14 mouse cellular contexts compared by ENCODE assay signal in the genomic region with DNA sequence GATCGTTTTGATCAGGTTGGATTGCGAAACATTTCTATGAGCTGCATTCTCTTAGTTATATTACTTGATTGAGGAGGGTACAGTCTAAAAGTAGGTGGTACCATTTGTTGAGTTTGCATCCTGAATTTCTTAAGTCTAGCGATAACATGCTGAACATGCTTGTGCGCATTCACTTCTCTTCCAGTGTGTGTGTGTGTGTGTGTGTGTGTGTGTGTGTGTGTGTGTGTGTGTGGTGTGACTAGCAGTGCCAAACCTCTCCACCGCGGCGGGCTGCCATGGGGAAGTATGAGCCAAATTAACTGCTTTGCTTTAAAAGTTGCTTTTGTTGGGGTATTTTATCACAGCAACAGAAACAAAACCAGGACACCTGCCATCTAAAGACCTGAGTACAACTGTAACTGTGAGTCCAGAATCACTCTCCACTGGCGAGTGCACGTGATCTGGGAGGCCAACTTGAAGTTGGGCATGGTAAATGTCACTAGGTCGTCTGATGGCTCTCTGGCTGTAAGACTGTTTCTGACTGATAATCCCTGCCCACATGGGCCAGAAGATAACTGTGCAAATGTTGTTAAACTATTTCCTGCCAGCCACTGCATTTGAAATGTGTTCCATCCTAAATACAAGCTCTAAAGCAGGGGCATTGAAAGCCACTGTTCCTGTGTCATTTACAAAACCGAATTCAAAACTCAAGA.
DNase-seq lines count a peak whose midpoint lies in the region; ATAC-seq and TF ChIP-seq lines count a peak whose summit lies in the region.
"Had no signal": no experiment of that assay in that cellular context is flagged by ENCODE, and none has a peak within 500 bp of the region (broad histone marks: within the 10 kb centered on the region; RNA-seq: fewer than 3 reads in every experiment).

No protein-coding gene starts in this region.

- no peak for TF ChIP-seq EP300 in lung, postnatal 0 days (IDR thresholded peaks at IDR 0.05)

- peak; percentile 24 to 35 for DNase-seq in heart, adult 18-20 months
- no peak for DNase-seq in heart, postnatal 25 days (ENCODE audit: low spot score)
- DNase-seq in liver, embryonic 11.5 days (ENCODE audit: low spot score) = no peak
- peak; percentile 14 to 23 for DNase-seq in spleen, postnatal 14 days (ENCODE audit: low spot score in 2 of 2)
- no peak for DNase-seq in limb, embryonic 10.5 days (ENCODE audit: low spot score)
- no peak for DNase-seq in lung, postnatal 0 days (ENCODE audit: low spot score)
- DNase-seq in cerebellum, adult 9-11 months = no peak
- DNase-seq: adrenal gland, postnatal 10 days; cerebellum, adult 11-12 months; lung, postnatal 4 days had no signal

- peaks cover 41% of the 10 kb centered on the region for H3K4me1 ChIP-seq in erythroblast, embryonic 14.5 days (ENCODE audit: control insufficient read depth)
- peaks cover 5% of the 10 kb centered on the region; the same call in 1 of the 2 replicates for H3K4me1 ChIP-seq in liver, embryonic 11.5 days (replicated peaks; ENCODE audit: control insufficient read depth, insufficient read depth, low read length)
- H3K4me1 ChIP-seq in limb, embryonic 10.5 days = no peaks in the 10 kb centered on the region
- H3K4me1 ChIP-seq in lung, postnatal 0 days (ENCODE audit: insufficient read depth, low read depth, low read length) = no peaks in the 10 kb centered on the region
- H3K4me1 ChIP-seq: limb, embryonic 13.5 days had no signal

- 57% methylated on average over 11 of the region's 11 CpGs for WGBS in liver, embryonic 11.5 days
- 90% methylated on average over 11 of the region's 11 CpGs for WGBS in limb, embryonic 10.5 days
- 75% methylated on average over 11 of the region's 11 CpGs for WGBS in lung, postnatal 0 days

- ATAC-seq in liver, embryonic 11.5 days (replicated peaks; ENCODE audit: low FRiP score) = peak; percentile 95
- no peak for ATAC-seq in lung, postnatal 0 days
- ATAC-seq: hindbrain, embryonic 16.5 days had no signal

- H3K4me2 ChIP-seq in liver, embryonic 11.5 days = no peak overlapping the region; the same call in 1 of the 2 replicates
- no peak overlapping the region for H3K4me2 ChIP-seq in lung, postnatal 0 days (replicated peaks; ENCODE audit: low read depth, low read length)
- H3K4me2 ChIP-seq: limb, embryonic 13.5 days had no signal

- H3K36me3 ChIP-seq in erythroblast, embryonic 14.5 days (ENCODE audit: control insufficient read depth) = no peaks in the 10 kb centered on the region
- H3K36me3 ChIP-seq in liver, embryonic 11.5 days (ENCODE audit: control insufficient read depth, insufficient read depth, low read length) = no peaks in the 10 kb centered on the region
- no peaks in the 10 kb centered on the region for H3K36me3 ChIP-seq in limb, embryonic 10.5 days
- H3K36me3 ChIP-seq in lung, postnatal 0 days (ENCODE audit: insufficient read depth, low read length) = no peaks in the 10 kb centered on the region
- H3K36me3 ChIP-seq: limb, embryonic 13.5 days had no signal

- intact Hi-C loops in heart, postnatal 25 days (cut with DNase I) = no loop called here

- no peak overlapping the region for H3K9ac ChIP-seq in liver, embryonic 11.5 days (ENCODE audit: low read depth, low read length)
- no peak overlapping the region for H3K9ac ChIP-seq in lung, postnatal 0 days (replicated peaks; ENCODE audit: low read depth)
- H3K9ac ChIP-seq: limb, embryonic 13.5 days had no signal

- H3K4me3 ChIP-seq in erythroblast, embryonic 14.5 days (replicated peaks) = peak overlapping the region; percentile 12
- no peak overlapping the region for H3K4me3 ChIP-seq in liver, embryonic 11.5 days (ENCODE audit: low read depth, low read length)
- no peak overlapping the region for H3K4me3 ChIP-seq in limb, embryonic 10.5 days
- no peak overlapping the region for H3K4me3 ChIP-seq in lung, postnatal 0 days (ENCODE audit: low read depth, low read length)
- H3K4me3 ChIP-seq: limb, embryonic 13.5 days had no signal

- no peak overlapping the region; the same call in 1 of the 2 replicates for H3K27ac ChIP-seq in liver, embryonic 11.5 days (ENCODE audit: low read depth, low read length)
- H3K27ac ChIP-seq in limb, embryonic 10.5 days = no peak overlapping the region
- no peak overlapping the region for H3K27ac ChIP-seq in lung, postnatal 0 days (ENCODE audit: low read length)
- H3K27ac ChIP-seq: kidney, postnatal 0 days; limb, embryonic 13.5 days had no signal

- no peak for TF ChIP-seq CTCF in lung, postnatal 0 days (IDR thresholded peaks at IDR 0.05)

- no peaks in the 10 kb centered on the region for H3K9me3 ChIP-seq in erythroblast, embryonic 14.5 days (ENCODE audit: control insufficient read depth, low read length)
- H3K9me3 ChIP-seq in liver, embryonic 11.5 days (ENCODE audit: control insufficient read depth, low read length) = no peaks in the 10 kb centered on the region
- H3K9me3 ChIP-seq in limb, embryonic 10.5 days (replicated peaks) = no peaks in the 10 kb centered on the region
- no peaks in the 10 kb centered on the region for H3K9me3 ChIP-seq in lung, postnatal 0 days (ENCODE audit: low read length)
- H3K9me3 ChIP-seq: limb, embryonic 13.5 days had no signal

- no peaks in the 10 kb centered on the region for H3K27me3 ChIP-seq in erythroblast, embryonic 14.5 days (ENCODE audit: control insufficient read depth)
- no peaks in the 10 kb centered on the region for H3K27me3 ChIP-seq in liver, embryonic 11.5 days (replicated peaks; ENCODE audit: control insufficient read depth, insufficient read depth, low read length)
- no peaks in the 10 kb centered on the region for H3K27me3 ChIP-seq in limb, embryonic 10.5 days (ENCODE audit: low read depth, poor library complexity, severe bottlenecking)
- no peaks in the 10 kb centered on the region for H3K27me3 ChIP-seq in lung, postnatal 0 days (replicated peaks; ENCODE audit: insufficient read depth, low read length)
- H3K27me3 ChIP-seq: limb, embryonic 13.5 days had no signal

Comparison
In these comparisons a context has a peak if more than half of its experiments do, and no peak if none do; other contexts are left out.
1. DNase-seq: peak in heart, adult 18-20 months (2 of 2) and spleen, postnatal 14 days (2 of 2); none in heart, postnatal 25 days (single experiment), liver, embryonic 11.5 days (single experiment), limb, embryonic 10.5 days (single experiment), lung, postnatal 0 days (single experiment) and cerebellum, adult 9-11 months (single experiment).